Mouse (Mus musculus) testis, adult 2 months (tissue): Measurements from ENCODE around the gene Lxn. TPM values are rescaled to one million over a fixed set of nuclear protein-coding genes. Genes with fewer than 3 reads are reported as not detected.

Source experiments
- H3K27ac ChIP-seq: fragments of 200-500 bp; 2 replicates; pipeline ENCODE4 v1.5.1; 2012; ENCODE audit warnings: low read depth, low read length; ENCODE audit not compliant: control insufficient read depth, insufficient read depth
- H3K27me3 ChIP-seq: fragments of 200-500 bp; 2 replicates; pipeline ENCODE4 v1.6.1; 2012; ENCODE audit warnings: mild to moderate bottlenecking, low read length, moderate library complexity; ENCODE audit not compliant: control insufficient read depth, insufficient read depth
- H3K36me3 ChIP-seq: fragments of 200-500 bp; 2 replicates; pipeline ENCODE4 v1.6.1; 2012; ENCODE audit warnings: mild to moderate bottlenecking, low read length; ENCODE audit not compliant: control insufficient read depth, insufficient read depth
- H3K4me1 ChIP-seq: fragments of 200-500 bp; 2 replicates; pipeline ENCODE4 v1.6.1; 2012; ENCODE audit warnings: low read length; ENCODE audit not compliant: control insufficient read depth, insufficient read depth
- H3K4me3 ChIP-seq: fragments of 200-500 bp; 2 replicates; pipeline ENCODE4 v1.5.1; 2012; ENCODE audit warnings: low read depth, mild to moderate bottlenecking, low read length, moderate library complexity, mixed read lengths; ENCODE audit not compliant: control insufficient read depth
- CTCF ChIP-seq: fragments of 200-500 bp; IDR thresholded peaks from 2 replicates; pipeline ENCODE4 v1.5.1; 2012; ENCODE audit warnings: low read depth, mild to moderate bottlenecking, inconsistent platforms, low read length, moderate library complexity; ENCODE audit not compliant: control insufficient read depth, insufficient read depth, insufficient replicate concordance
- POLR2A ChIP-seq: fragments of 200-500 bp; IDR thresholded peaks from 2 replicates; pipeline ENCODE4 v1.6.1; 2012; ENCODE audit warnings: low read depth, mild to moderate bottlenecking, inconsistent platforms, low read length, moderate library complexity; ENCODE audit not compliant: control insufficient read depth
- polyA plus RNA-seq: library from polyadenylated mRNA; depleted of rRNA; stranded (reverse); fragments of >200 nt; gene quantifications from 2 replicates; pipeline ENCODE4 v1.2.3, GENCODE M21; 2012; rRNA removed

Gene Lxn
- polyA plus RNA-seq: 16.6 and 24.6 TPM in 2 replicates

- 0 out of 2 replicates have a peak within 1 kb of the TSS, but pooled peaks have one; percentile 10 for H3K27ac ChIP-seq
- TF ChIP-seq CTCF (no peak), POLR2A (peak; percentile 45; the same call in 1 of the 2 replicates)
- H3K4me3 ChIP-seq: peak within 1 kb of the TSS; percentile 90
- no peaks in the 10 kb centered on the region for H3K27me3 ChIP-seq
- H3K36me3 ChIP-seq: no peaks in the 10 kb centered on the region
- peaks cover 11% of the 10 kb centered on the region for H3K4me1 ChIP-seq
Observed at GRCm38 (mm10) chr3:67463450-67464372, at the start of gene Lxn. TSS of gene Lxn (minus strand) at chr3:67463926.

- peaks cover 15% of the 10 kb centered on the region for H3K4me1 ChIP-seq
- no peaks in the 10 kb centered on the region for H3K27me3 ChIP-seq
- H3K4me3 ChIP-seq: no peak overlapping the region
- H3K27ac ChIP-seq: no peak overlapping the region
- TF ChIP-seq POLR2A (no peak), CTCF (peak; percentile 21; the same call in 1 of the 2 replicates)
- no peaks in the 10 kb centered on the region for H3K36me3 ChIP-seq
Observed at GRCm38 (mm10) chr3:67512807-67513206, 49.1 kb upstream of the Lxn start.

GRCm38 (mm10) chr3:67508216-67508892, 44.6 kb upstream of the Lxn start:
- Histone ChIP-seq H3K4me1 (no peaks in the 10 kb centered on the region), H3K27me3 (no peaks in the 10 kb centered on the region), H3K4me3 (no peak overlapping the region), H3K36me3 (no peaks in the 10 kb centered on the region), H3K27ac (no peak overlapping the region)
- TF ChIP-seq CTCF (no peak), POLR2A (no peak)

DNA sequence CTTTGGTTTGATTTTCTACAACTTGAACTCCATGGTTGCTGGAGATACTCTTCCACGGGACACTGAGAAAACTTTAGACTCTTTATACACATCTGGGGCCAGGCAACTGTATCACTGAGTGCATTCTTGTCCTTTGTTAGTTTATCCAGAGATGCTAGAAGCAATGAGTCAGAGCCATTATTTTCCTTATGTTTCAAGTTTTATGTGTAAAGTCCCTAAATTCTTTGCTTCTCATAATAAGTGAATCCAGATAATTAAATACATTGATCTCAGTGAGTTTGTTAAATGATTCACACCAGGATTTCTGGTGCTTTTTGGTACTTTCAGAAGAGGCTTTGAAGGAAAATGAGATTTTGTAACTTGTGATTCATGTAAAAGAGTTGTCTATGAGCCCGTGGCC, 41.6 kb upstream of the Lxn start:
- Histone ChIP-seq H3K4me1 (no peaks in the 10 kb centered on the region), H3K36me3 (no peaks in the 10 kb centered on the region), H3K27me3 (no peaks in the 10 kb centered on the region), H3K4me3 (no peak overlapping the region), H3K27ac (no peak overlapping the region)
- TF ChIP-seq CTCF: no peak
- no peak for TF ChIP-seq POLR2A

DNA sequence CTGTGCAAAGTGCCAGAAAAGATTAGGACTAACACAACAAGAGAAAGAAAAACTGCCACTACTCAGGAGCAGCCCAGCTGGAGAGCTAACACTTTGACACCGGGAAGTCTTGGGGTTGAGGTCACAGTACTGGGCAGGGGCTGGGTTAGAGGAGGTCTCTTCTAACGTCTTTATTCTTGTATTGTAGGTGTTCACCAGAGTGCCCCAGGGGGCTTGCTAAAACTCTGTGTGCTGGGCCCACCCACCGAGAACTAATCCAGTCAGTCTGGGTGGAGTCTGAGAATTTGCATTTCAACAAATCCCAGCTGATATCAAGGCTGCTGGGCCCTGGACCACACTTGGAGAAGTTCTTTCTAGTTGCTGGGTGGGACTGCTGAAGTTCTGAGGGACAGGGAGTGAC, 40.2 kb upstream of the Lxn start:
- no peaks in the 10 kb centered on the region for H3K4me1 ChIP-seq
- H3K36me3 ChIP-seq: no peaks in the 10 kb centered on the region
- no peaks in the 10 kb centered on the region for H3K27me3 ChIP-seq
- TF ChIP-seq CTCF (no peak), POLR2A (no peak)
- H3K27ac ChIP-seq: no peak overlapping the region
- no peak overlapping the region for H3K4me3 ChIP-seq

GRCm38 (mm10) chr3:67499406-67499791, 35.7 kb upstream of the Lxn start:
- Histone ChIP-seq H3K27me3 (no peaks in the 10 kb centered on the region), H3K4me3 (no peak overlapping the region), H3K4me1 (no peaks in the 10 kb centered on the region), H3K27ac (no peak overlapping the region), H3K36me3 (no peaks in the 10 kb centered on the region)
- TF ChIP-seq POLR2A: no peak
- no peak for TF ChIP-seq CTCF

- no peaks in the 10 kb centered on the region for H3K4me1 ChIP-seq
- no peaks in the 10 kb centered on the region for H3K27me3 ChIP-seq
- H3K27ac ChIP-seq: no peak overlapping the region
- no peak for TF ChIP-seq POLR2A
- TF ChIP-seq CTCF: no peak
- no peaks in the 10 kb centered on the region for H3K36me3 ChIP-seq
- no peak overlapping the region for H3K4me3 ChIP-seq
Observed at GRCm38 (mm10) chr3:67498773-67499405, 35.2 kb upstream of the Lxn start.
